Mouse (Mus musculus) hindbrain, embryonic 14.5 days (tissue): ENCODE measurements around the gene Gcnt3. TPM values are rescaled to one million over a fixed set of nuclear protein-coding genes. Genes with fewer than 3 reads are reported as not detected.

Experiments used
- ATAC-seq: fragments of 200-750 bp; cut with Nextera tagmentation; 2 replicates; pipeline ENCODE4 v1.8.0; 2017; ENCODE audit warnings: moderate number of reproducible peaks, mild to moderate bottlenecking, moderate TSS enrichment, moderate library complexity; ENCODE audit not compliant: low FRiP score
- DNase-seq: peaks from one replicate; pipeline ENCODE4 v3.0.0-alpha.2; 2015; ENCODE audit warnings: low spot score
- H3K27ac ChIP-seq: fragments of 300-500 bp; sonication (generic); 2 replicates; pipeline ENCODE4 v1.5.1; 2014; ENCODE audit warnings: mild to moderate bottlenecking, moderate library complexity
- H3K27me3 ChIP-seq: fragments of 300-500 bp; sonication (generic); 2 replicates; pipeline ENCODE4 v1.6.1; 2014; ENCODE audit warnings: mild to moderate bottlenecking, low read length, mixed read lengths; ENCODE audit not compliant: control insufficient read depth, insufficient read depth
- H3K36me3 ChIP-seq: fragments of 300-500 bp; sonication (generic); replicated peaks from 2 replicates; pipeline ENCODE4 v1.6.1; 2014; ENCODE audit not compliant: control insufficient read depth, insufficient read depth
- H3K4me1 ChIP-seq: fragments of 300-500 bp; sonication (generic); replicated peaks from 2 replicates; pipeline ENCODE4 v1.6.1; 2014; ENCODE audit warnings: antibody characterized with exemption, low read length, mixed read lengths; ENCODE audit not compliant: control insufficient read depth, insufficient read depth
- H3K4me2 ChIP-seq: fragments of 300-500 bp; sonication (generic); replicated peaks from 2 replicates; pipeline ENCODE4 v1.6.1; 2014; ENCODE audit warnings: mild to moderate bottlenecking, moderate library complexity
- H3K4me3 ChIP-seq: fragments of 300-500 bp; sonication (generic); replicated peaks from 2 replicates; pipeline ENCODE4 v1.5.1; 2014; ENCODE audit warnings: mild to moderate bottlenecking, low read length
- H3K9ac ChIP-seq: fragments of 300-500 bp; sonication (generic); 2 replicates; pipeline ENCODE4 v1.6.1; 2014
- H3K9me3 ChIP-seq: fragments of 300-500 bp; sonication (generic); 2 replicates; pipeline ENCODE4 v1.6.1; 2016; ENCODE audit warnings: low read length; ENCODE audit not compliant: control insufficient read depth
- WGBS: fragments of 180-500 bp; shearing (Covaris S2); extraction: QIAGEN DNeasy Blood & Tissue Kit; methylation state at CpG from one replicate; pipeline ENCODE4 v1.1.7; 2014; 5-methylcytosine and 5-hydroxymethylcytosine counted together
- polyA plus RNA-seq: library from polyadenylated mRNA; unstranded; fragments of >200 nt; fragmentation: Nextera tagmentation; extraction: Ambion mirVana; gene quantifications from 2 replicates; pipeline ENCODE4 v1.2.1, GENCODE M21; 2014

Gene Gcnt3
- polyA plus RNA-seq, 1 experiment from 2014 or later = not detected

DNA sequence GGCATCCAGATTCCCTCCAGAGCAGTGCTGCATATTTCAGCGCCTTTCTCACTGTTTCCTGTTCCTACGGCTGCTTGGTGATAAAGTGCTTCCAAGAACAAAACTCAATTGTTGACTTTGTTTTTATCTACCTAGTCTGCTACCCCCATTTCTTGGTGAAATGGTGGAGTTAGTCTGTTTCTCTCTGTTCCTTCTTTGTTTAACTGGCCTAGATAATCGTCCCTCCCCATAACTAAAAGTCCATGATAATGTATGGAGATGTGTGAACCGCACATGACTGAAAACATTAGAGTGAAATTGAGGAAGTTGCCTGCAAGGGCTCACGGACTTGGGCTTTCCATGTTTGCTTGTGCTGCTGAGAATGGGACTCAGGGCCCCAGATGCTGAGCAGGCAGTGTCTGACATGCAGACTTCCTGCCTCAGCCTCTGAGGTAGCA lies 45.0 kb downstream of the Gcnt3 start:
- H3K36me3 ChIP-seq = peaks cover 48% of the 10 kb centered on the region
- no peak overlapping the region for H3K4me2 ChIP-seq
- DNase-seq (no peak), ATAC-seq (no peak)
- H3K9ac ChIP-seq = no peak overlapping the region
- no peak overlapping the region for H3K4me3 ChIP-seq
- no peak overlapping the region for H3K27ac ChIP-seq
- H3K9me3 ChIP-seq = no peaks in the 10 kb centered on the region
- no peaks in the 10 kb centered on the region for H3K27me3 ChIP-seq
- 84% methylated on average over 5 of the region's 5 CpGs for WGBS
- peaks cover 18% of the 10 kb centered on the region for H3K4me1 ChIP-seq

DNA sequence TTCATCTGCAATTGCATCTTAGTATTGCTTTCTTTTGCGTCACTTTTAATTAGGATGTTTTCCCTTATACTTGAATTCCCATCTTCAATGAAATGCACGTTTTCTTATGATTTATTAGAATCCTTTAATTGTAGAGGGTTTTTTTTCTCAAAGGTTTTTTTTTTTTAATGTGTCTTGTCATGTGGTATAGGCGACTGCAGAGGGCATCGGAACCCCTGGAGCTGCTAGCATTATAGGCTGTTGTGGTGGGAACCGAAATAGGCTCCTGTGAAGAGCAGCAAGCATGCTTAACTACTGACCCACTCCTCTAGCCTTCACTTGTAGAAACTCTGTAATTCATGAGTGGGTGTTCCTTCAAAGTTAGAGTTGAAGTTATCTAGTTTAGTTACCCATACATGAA lies 47.5 kb downstream of the Gcnt3 start:
- H3K9ac ChIP-seq = peak overlapping the region; percentile 99
- H3K27ac ChIP-seq = no peak overlapping the region
- no peaks in the 10 kb centered on the region for H3K27me3 ChIP-seq
- H3K36me3 ChIP-seq = peaks cover 27% of the 10 kb centered on the region
- H3K9me3 ChIP-seq = no peaks in the 10 kb centered on the region
- DNase-seq = no peak
- H3K4me2 ChIP-seq = peak overlapping the region; percentile 58
- peak overlapping the region; percentile 97 for H3K4me3 ChIP-seq
- 13% methylated on average over 5 of the region's 5 CpGs for WGBS
- no peak for ATAC-seq
- H3K4me1 ChIP-seq = peaks cover 18% of the 10 kb centered on the region

DNA sequence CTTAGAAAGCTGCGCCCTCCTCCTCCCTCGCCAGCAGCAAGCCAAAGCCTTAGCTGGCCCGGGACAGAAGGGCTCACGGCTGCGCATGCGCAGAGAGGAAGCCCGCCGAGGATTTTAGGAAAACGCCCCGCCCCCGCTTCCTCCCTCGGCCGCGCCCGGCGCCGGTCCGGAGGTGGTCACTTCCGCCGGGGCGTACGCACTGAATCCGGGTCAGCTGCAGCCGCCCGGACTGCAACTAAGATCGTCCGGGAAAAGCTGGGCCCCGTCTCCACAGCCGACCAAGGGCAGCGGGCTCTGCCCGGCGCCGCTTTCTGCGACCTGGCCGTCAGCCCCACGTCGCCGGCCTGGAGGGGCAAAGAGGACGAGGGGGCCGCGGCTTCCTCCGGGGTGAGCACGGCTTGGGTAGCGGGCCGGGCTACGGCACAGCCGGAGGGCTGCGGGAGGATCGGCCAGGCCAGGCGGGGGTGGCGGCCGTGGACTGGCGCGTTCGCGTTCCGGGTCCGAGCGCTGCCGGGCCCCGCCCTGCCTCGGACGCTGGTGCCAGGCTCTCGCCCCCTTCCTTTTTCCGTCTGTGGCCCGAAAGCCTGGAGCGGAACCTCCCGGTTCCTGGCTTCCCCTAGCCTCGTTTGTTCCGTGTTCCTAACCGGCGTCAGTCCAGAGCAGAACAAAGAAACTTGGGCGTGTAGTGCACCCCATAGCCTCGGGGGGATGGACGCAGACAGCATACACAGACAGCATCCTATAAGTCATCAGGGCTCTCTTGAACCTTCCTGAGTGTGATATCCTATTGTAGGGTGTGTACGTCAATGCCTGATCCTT lies 48.4 kb downstream of the Gcnt3 start, which contains the start of gene Bnip2:
TSS of gene Bnip2 (plus strand) at position 164 of the 819 bp plus-strand sequence.
- peaks cover 18% of the 10 kb centered on the region for H3K4me1 ChIP-seq
- H3K9ac ChIP-seq = peak within 1 kb of the TSS; percentile 99
- H3K4me3 ChIP-seq = peak within 1 kb of the TSS; percentile 97
- H3K27ac ChIP-seq = peak within 1 kb of the TSS; percentile 95
- peak within 1 kb of the TSS; percentile 58 for H3K4me2 ChIP-seq
- H3K27me3 ChIP-seq = no peaks in the 10 kb centered on the region
- ATAC-seq (peak; percentile 91), DNase-seq (peak; percentile 93)
- peaks cover 18% of the 10 kb centered on the region for H3K36me3 ChIP-seq
- H3K9me3 ChIP-seq = no peaks in the 10 kb centered on the region
- under 1% methylated on average over 71 of the region's 76 CpGs for WGBS

DNA sequence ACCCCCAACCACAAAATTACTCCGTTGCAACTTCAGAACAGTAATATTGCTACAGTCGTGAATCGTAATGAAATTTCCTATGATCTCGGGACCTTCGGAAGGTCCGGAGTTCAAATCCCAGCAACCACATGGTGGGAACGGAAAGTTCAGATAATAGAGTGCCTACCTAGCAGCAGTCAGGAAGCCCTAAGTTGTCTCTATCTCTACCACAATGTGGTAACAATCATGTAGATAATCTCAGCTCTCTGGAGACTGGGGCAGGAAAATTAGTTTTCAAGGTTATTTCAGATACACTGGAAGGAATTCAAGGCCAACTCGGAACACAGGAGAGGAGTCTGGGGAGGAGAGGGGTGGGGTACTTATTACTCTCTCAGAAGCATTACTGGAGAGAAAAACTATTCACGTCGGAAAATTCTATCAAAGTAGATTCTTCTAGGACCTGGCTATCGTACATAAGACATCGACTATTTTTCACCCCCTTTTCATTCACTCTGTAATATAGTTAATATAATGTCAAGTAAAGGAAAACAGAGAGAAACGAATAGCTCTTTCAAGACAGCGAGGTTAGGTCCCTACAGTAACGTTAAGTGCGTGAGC lies 49.1 kb downstream of the Gcnt3 start:
- Histone ChIP-seq H3K9me3 (no peaks in the 10 kb centered on the region), H3K4me1 (peaks cover 18% of the 10 kb centered on the region), H3K36me3 (peaks cover 18% of the 10 kb centered on the region), H3K4me3 (peak overlapping the region; percentile 97), H3K27me3 (no peaks in the 10 kb centered on the region), H3K27ac (peak overlapping the region; percentile 95), H3K9ac (peak overlapping the region; percentile 99), H3K4me2 (peak overlapping the region; percentile 58)
- WGBS = 42% methylated on average over 16 of the region's 16 CpGs
- DNase-seq (no peak), ATAC-seq (no peak)

DNA sequence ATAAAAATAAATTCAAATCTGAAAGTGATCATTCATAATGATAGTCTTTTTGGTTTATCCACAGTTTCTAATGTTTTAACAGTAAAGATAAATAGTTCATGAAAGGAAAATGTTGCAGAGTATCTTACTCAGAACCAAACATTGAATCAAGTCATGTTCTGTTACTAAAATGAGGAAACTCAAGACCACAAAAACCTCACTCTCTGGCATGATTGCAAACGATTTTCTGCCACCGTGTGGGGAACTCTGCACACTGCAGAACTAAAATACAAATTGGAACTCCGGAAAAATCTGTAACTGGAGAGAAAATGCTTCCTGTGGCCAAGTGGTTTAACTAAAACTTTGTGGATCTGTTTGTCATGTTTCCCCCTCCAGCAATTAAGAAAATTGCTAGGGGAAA lies 50.3 kb downstream of the Gcnt3 start:
- no peak overlapping the region for H3K27ac ChIP-seq
- WGBS = under 1% methylated on average over 3 of the region's 3 CpGs
- ATAC-seq (no peak), DNase-seq (peak; percentile 83)
- H3K9me3 ChIP-seq = no peaks in the 10 kb centered on the region
- no peak overlapping the region for H3K9ac ChIP-seq
- H3K4me2 ChIP-seq = no peak overlapping the region
- peaks cover 13% of the 10 kb centered on the region for H3K36me3 ChIP-seq
- peaks cover 18% of the 10 kb centered on the region for H3K4me1 ChIP-seq
- no peak overlapping the region for H3K4me3 ChIP-seq
- H3K27me3 ChIP-seq = no peaks in the 10 kb centered on the region

DNA sequence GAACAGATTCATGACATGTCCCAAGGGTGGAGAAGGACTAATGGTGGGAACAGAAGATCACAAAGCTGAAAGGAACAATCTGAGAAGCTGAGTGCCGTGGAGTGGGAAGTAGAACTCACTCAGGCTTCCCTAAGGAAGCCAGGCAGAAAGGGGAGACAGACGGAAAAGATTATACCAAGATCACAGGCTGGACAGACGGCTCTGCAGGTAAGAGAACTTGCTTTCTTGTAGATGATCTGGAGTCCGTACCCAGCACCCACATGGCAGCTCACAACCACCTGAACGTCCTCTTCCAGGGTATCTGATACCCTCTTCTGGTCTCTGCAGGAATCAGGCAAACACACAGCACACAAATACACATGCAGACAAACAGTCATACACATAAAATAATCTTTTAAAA lies 51.3 kb downstream of the Gcnt3 start:
- Histone ChIP-seq H3K4me3 (no peak overlapping the region), H3K4me2 (no peak overlapping the region), H3K9me3 (no peaks in the 10 kb centered on the region)

DNA sequence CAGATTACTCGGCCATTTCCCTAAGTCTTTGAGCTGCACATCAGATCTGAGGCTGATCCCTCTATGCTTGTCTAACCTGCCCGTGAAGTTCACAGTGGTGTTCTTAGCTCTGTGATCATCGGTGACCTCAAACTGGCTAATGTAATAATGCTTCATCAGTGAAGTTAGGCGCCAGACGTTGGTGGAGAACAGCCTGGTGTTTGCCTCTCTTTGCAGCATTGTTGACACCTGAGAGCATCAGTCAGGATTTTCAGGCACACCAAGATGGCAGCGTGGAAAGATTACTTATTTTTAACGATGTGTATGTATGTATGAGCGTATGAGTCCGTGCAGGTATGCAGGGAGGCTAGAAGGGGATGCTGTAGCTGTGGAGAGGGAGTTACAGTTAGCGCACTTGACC lies 51.8 kb downstream of the Gcnt3 start:
- H3K4me2 ChIP-seq = no peak overlapping the region
- no peaks in the 10 kb centered on the region for H3K36me3 ChIP-seq
- H3K27me3 ChIP-seq = no peaks in the 10 kb centered on the region
- no peak for DNase-seq
- no peak overlapping the region for H3K9ac ChIP-seq
- no peak overlapping the region for H3K4me3 ChIP-seq
- ATAC-seq = no peak
- H3K27ac ChIP-seq = no peak overlapping the region
- 87% methylated on average over 10 of the region's 10 CpGs for WGBS
- no peaks in the 10 kb centered on the region for H3K9me3 ChIP-seq
- H3K4me1 ChIP-seq = peaks cover 8% of the 10 kb centered on the region

More for the DNA sequence above, 51.3 kb downstream of the Gcnt3 start:
- Histone ChIP-seq H3K4me1 (peaks cover 13% of the 10 kb centered on the region), H3K36me3 (peaks cover 3% of the 10 kb centered on the region; the same call in 1 of the 2 replicates), H3K9ac (no peak overlapping the region), H3K27ac (no peak overlapping the region), H3K27me3 (no peaks in the 10 kb centered on the region)
- 86% methylated on average over 5 of the region's 5 CpGs for WGBS
- ATAC-seq (no peak), DNase-seq (no peak)

DNA sequence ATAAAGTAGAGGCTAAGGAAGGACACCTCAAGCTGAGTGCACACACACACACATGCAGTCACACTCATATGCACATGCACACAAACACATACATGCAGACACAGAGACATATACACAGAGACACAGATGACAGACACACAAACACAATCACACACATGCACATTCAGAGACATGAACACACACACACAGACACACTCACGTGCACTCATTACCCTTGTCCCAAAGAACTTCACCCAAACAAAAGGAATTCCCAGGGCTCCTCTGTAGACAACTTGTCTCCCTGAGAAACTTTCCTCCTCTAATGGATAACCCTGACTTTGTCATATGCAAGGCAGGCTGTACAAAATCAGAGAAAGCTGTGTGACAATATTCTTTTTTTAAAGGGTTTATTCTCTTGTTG lies 52.4 kb downstream of the Gcnt3 start:
- no peaks in the 10 kb centered on the region for H3K36me3 ChIP-seq
- no peaks in the 10 kb centered on the region for H3K9me3 ChIP-seq
- no peak overlapping the region for H3K9ac ChIP-seq
- ATAC-seq = no peak
- no peaks in the 10 kb centered on the region for H3K27me3 ChIP-seq
- H3K4me1 ChIP-seq = peaks cover 3% of the 10 kb centered on the region
- DNase-seq = no peak
- H3K4me2 ChIP-seq = no peak overlapping the region
- H3K4me3 ChIP-seq = no peak overlapping the region
- WGBS = 52% methylated on average over 1 of the region's 1 CpGs
- no peak overlapping the region for H3K27ac ChIP-seq
